Mouse (Mus musculus) liver, embryonic 15.5 days (tissue): ENCODE data around the gene Crct1. TPM values are rescaled to one million over a fixed set of nuclear protein-coding genes. Genes with fewer than 3 reads are reported as not detected.

ENCODE experiments used
- ATAC-seq: fragments of 200-750 bp; cut with Nextera tagmentation; 2 replicates; pipeline ENCODE4 v1.8.0; 2017; ENCODE audit warnings: moderate number of reproducible peaks, mild to moderate bottlenecking, moderate library complexity; ENCODE audit not compliant: insufficient read depth
- H3K27ac ChIP-seq: fragments of 300-500 bp; sonication (generic); replicated peaks from 2 replicates; pipeline ENCODE4 v1.5.1; 2015; ENCODE audit warnings: mild to moderate bottlenecking, inconsistent platforms
- H3K27me3 ChIP-seq: fragments of 300-500 bp; sonication (generic); 2 replicates; pipeline ENCODE4 v1.6.1; 2015; ENCODE audit warnings: mild to moderate bottlenecking, inconsistent platforms
- H3K36me3 ChIP-seq: fragments of 300-500 bp; sonication (generic); replicated peaks from 2 replicates; pipeline ENCODE4 v1.6.1; 2015; ENCODE audit warnings: moderate library complexity, mild to moderate bottlenecking, inconsistent platforms
- H3K4me1 ChIP-seq: fragments of 300-500 bp; sonication (generic); replicated peaks from 2 replicates; pipeline ENCODE4 v1.6.1; 2015; ENCODE audit warnings: inconsistent platforms
- H3K4me2 ChIP-seq: fragments of 300-500 bp; sonication (generic); 2 replicates; pipeline ENCODE4 v1.6.1; 2015; ENCODE audit warnings: moderate library complexity, mild to moderate bottlenecking, inconsistent platforms
- H3K4me3 ChIP-seq: fragments of 300-500 bp; sonication (generic); replicated peaks from 2 replicates; pipeline ENCODE4 v1.5.1; 2015; ENCODE audit warnings: mild to moderate bottlenecking, inconsistent platforms
- H3K9ac ChIP-seq: fragments of 300-500 bp; sonication (generic); 2 replicates; pipeline ENCODE4 v1.6.1; 2015; ENCODE audit warnings: moderate library complexity, mild to moderate bottlenecking, inconsistent platforms
- H3K9me3 ChIP-seq: fragments of 300-500 bp; sonication (generic); replicated peaks from 2 replicates; pipeline ENCODE4 v1.6.1; 2016; ENCODE audit warnings: inconsistent platforms
- WGBS: fragments of 180-500 bp; shearing (Covaris S2); methylation state at CpG from one replicate; pipeline ENCODE4 v1.1.7; 2015; ENCODE audit warnings: mixed read lengths; ENCODE audit not compliant: insufficient replicate concordance; 5-methylcytosine and 5-hydroxymethylcytosine counted together
- polyA plus RNA-seq: library from polyadenylated mRNA; unstranded; fragments of >200 nt; fragmentation: Nextera tagmentation; extraction: Ambion mirVana; gene quantifications from 2 replicates; pipeline ENCODE4 v1.2.1, GENCODE M21; 2015

Crct1 gene
- polyA plus RNA-seq, 1 experiment from 2014 or later: not detected

- Histone ChIP-seq H3K36me3 (no peaks in the 10 kb centered on the region), H3K27me3 (no peaks in the 10 kb centered on the region), H3K9me3 (no peaks in the 10 kb centered on the region), H3K4me3 (no peak overlapping the region), H3K9ac (no peak overlapping the region), H3K4me1 (no peaks in the 10 kb centered on the region), H3K4me2 (no peak overlapping the region), H3K27ac (no peak overlapping the region)
- ATAC-seq: no peak
- WGBS: 59% methylated on average over 3 of the region's 3 CpGs
These were observed 14.9 kb downstream of the Crct1 start for GRCm38 (mm10) chr3:93000621-93001020.

DNA sequence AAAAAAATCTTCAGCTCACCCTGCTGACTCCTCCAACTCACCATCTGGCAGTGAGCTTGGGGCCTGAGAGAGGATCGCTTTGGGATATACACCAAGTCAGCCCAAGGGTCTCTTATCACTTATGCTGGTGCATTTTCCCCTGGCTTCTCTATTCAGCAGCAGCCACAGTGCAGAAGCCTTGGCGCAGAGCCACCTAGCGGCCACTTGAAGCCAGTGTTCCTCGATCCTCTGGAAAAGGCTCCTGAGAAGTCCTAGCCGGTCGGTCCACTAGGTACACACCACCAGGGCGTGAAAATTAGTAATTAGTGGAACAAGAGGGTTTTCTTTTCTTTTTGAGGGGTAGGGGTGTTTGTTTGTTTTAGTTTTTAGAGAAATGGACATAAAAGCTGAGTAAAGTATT lies 16.8 kb downstream of the Crct1 start:
- no peaks in the 10 kb centered on the region for H3K27me3 ChIP-seq
- no peaks in the 10 kb centered on the region for H3K4me1 ChIP-seq
- no peak for ATAC-seq
- no peak overlapping the region for H3K9ac ChIP-seq
- H3K4me3 ChIP-seq: no peak overlapping the region
- no peak overlapping the region for H3K4me2 ChIP-seq
- no peaks in the 10 kb centered on the region for H3K36me3 ChIP-seq
- no peaks in the 10 kb centered on the region for H3K9me3 ChIP-seq
- WGBS: 6% methylated on average over 7 of the region's 7 CpGs
- no peak overlapping the region for H3K27ac ChIP-seq

DNA sequence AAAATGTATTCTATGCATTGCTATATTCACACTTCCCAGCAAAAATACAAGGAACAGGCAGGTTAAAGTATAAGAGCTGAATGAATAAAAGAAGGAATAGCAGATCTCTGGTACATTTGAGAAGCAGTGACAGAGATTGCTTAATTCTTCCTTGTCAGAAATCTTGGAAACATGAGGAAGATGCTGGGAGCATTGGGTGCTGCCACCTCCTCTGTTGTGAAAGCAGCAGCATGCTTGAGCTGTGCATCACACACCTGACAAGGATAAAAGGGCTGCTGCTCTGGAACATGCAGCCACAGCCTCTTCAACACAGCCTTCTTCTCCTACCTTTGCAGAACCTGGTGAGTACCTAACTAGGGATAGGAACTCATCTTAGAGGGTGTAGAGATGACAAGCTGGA lies 23.6 kb downstream of the Crct1 start, which contains the start of gene Lce3f:
Gene Lce3f (plus strand): TSS at position 301 of the 400 bp plus-strand sequence.
- no peak within 1 kb of the TSS for H3K4me3 ChIP-seq
- no peak for ATAC-seq
- H3K27ac ChIP-seq: no peak within 1 kb of the TSS
- H3K36me3 ChIP-seq: no peaks in the 10 kb centered on the region
- H3K4me1 ChIP-seq: no peaks in the 10 kb centered on the region
- no peak within 1 kb of the TSS for H3K4me2 ChIP-seq
- H3K9ac ChIP-seq: no peak within 1 kb of the TSS
- H3K9me3 ChIP-seq: no peaks in the 10 kb centered on the region
- H3K27me3 ChIP-seq: no peaks in the 10 kb centered on the region

GRCm38 (mm10) chr3:92978484-92978883 lies 37.0 kb downstream of the Crct1 start:
- ATAC-seq: no peak
- H3K4me3 ChIP-seq: no peak overlapping the region
- no peak overlapping the region for H3K9ac ChIP-seq
- no peaks in the 10 kb centered on the region for H3K4me1 ChIP-seq
- H3K27me3 ChIP-seq: no peaks in the 10 kb centered on the region
- no peak overlapping the region for H3K4me2 ChIP-seq
- 61% methylated on average over 2 of the region's 2 CpGs for WGBS
- no peaks in the 10 kb centered on the region for H3K36me3 ChIP-seq
- no peak overlapping the region for H3K27ac ChIP-seq
- no peaks in the 10 kb centered on the region for H3K9me3 ChIP-seq

DNA sequence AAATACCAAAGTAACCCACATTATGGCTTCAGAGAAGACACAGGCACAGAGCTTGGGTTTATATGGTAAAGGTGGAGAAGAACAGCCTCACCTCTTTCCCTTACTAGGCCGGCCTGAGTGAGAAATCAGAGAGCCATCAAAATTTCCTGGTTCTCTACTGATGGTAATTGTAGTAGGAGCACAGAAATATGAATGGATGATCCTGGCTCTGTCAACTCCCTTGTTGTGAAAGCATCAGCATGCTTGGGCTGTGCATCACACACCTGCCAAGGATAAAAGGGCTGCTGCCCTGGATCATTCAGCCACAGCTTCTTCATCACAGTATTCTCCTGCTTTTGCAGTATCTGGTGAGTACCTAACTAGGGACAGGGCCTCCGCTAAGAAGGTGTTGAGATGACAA lies 48.7 kb downstream of the Crct1 start, which contains the start of gene Lce3e:
Gene Lce3e (plus strand): TSS at position 301 of the 400 bp plus-strand sequence.
- H3K4me3 ChIP-seq: no peak within 1 kb of the TSS
- ATAC-seq: no peak
- H3K9me3 ChIP-seq: no peaks in the 10 kb centered on the region
- 63% methylated on average over 2 of the region's 2 CpGs for WGBS
- H3K27ac ChIP-seq: no peak within 1 kb of the TSS
- H3K36me3 ChIP-seq: no peaks in the 10 kb centered on the region
- H3K9ac ChIP-seq: no peak within 1 kb of the TSS
- H3K4me1 ChIP-seq: no peaks in the 10 kb centered on the region
- H3K27me3 ChIP-seq: no peaks in the 10 kb centered on the region
- H3K4me2 ChIP-seq: no peak within 1 kb of the TSS

Other genes starting within 250 kb of the Crct1 start
- not detected in 2 replicates for gene Lce1i, start 236.8 kb downstream of the Crct1 start, polyA plus RNA-seq
- not detected in 2 replicates for gene Lce1j, start 225.2 kb downstream of the Crct1 start, polyA plus RNA-seq
- gene Lce1k, start 207.8 kb downstream of the Crct1 start, polyA plus RNA-seq: not detected in 2 replicates
- gene Kprp, start 188.4 kb downstream of the Crct1 start, polyA plus RNA-seq: not detected in 2 replicates
- not detected in 2 replicates for gene Lce1l, start 164.4 kb downstream of the Crct1 start, polyA plus RNA-seq
- not detected in 2 replicates for gene 2310050C09Rik, start 145.5 kb downstream of the Crct1 start, polyA plus RNA-seq
- not detected in 2 replicates for gene Lce3a, start 89.5 kb downstream of the Crct1 start, polyA plus RNA-seq
- gene Lce3b, start 82.7 kb downstream of the Crct1 start, polyA plus RNA-seq: not detected in 2 replicates
- gene Lce3c, start 71.2 kb downstream of the Crct1 start, polyA plus RNA-seq: not detected in 2 replicates
- gene Lce3d, start 58.3 kb downstream of the Crct1 start, polyA plus RNA-seq: not detected in 2 replicates
- not detected in 2 replicates for gene Lce3e, start 48.6 kb downstream of the Crct1 start, polyA plus RNA-seq
- gene Lce3f, start 23.5 kb downstream of the Crct1 start, polyA plus RNA-seq: not detected in 2 replicates
- not detected in 2 replicates for gene Lce1m, start 3.4 kb upstream of the Crct1 start, polyA plus RNA-seq
- not detected in 2 replicates for gene Gm4858, start 53.1 kb upstream of the Crct1 start, polyA plus RNA-seq
- not detected in 2 replicates for gene Crnn, start 129.1 kb upstream of the Crct1 start, polyA plus RNA-seq
- gene Flg2, start 181.6 kb upstream of the Crct1 start, polyA plus RNA-seq: not detected in 2 replicates